Mouse (Mus musculus) testis, postnatal 14 days (tissue): ENCODE data around the gene Rex1bd.

ENCODE experiments used
- DNase-seq: peaks from one replicate; pipeline ENCODE4 v3.0.0; 2021; ENCODE audit warnings: low spot score

Rex1bd gene

GRCm38 (mm10) chr8:70506328-70507026 lies at the start of gene Rex1bd:
Gene Rex1bd (minus strand): TSS chr8:70506752.
- DNase-seq: peak; percentile 95

- no peak for DNase-seq
Observed at GRCm38 (mm10) chr8:70555079-70555747, 48.7 kb upstream of the Rex1bd start.

DNA sequence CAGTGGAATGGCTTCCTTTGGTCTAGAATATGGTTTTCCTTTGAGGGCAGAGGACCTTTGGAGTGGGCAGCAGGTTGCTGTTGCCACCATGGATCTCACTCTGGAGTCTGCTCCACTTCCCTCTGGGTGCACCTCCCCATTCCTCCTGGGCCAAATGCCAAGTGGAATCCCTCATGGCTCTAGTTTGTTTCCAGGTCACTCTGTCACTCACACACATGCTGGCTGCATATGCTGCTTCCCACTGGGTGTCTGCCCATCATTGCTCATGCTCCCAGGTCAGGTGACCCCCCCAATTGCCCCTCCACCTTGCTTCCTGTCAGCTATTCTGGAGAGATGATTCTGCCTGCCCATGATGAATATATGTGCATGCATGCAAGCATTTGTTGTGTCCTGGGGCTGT lies 47.2 kb upstream of the Rex1bd start:
- no peak for DNase-seq

DNA sequence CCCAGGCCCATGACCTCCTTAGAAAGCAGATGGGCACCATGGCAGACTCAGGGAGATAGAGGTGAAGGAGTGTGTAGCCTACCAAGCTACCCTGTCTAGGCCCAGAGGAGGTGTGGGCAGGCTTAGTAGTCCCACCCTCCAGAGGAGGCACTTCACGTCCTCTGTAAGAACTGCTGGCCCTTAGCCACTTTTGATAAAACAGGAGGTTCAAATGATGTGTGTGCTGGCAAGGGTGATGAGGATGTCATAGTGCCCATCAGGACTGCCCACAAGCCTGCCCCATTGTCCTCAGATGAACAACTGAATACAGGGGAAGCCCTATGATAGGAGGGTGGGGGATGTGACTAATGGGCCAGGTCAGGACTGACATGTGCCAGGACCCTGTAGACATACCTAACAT lies 46.3 kb upstream of the Rex1bd start:
- no peak for DNase-seq

- no peak for DNase-seq
Observed at GRCm38 (mm10) chr8:70551558-70552161, 45.1 kb upstream of the Rex1bd start.

DNA sequence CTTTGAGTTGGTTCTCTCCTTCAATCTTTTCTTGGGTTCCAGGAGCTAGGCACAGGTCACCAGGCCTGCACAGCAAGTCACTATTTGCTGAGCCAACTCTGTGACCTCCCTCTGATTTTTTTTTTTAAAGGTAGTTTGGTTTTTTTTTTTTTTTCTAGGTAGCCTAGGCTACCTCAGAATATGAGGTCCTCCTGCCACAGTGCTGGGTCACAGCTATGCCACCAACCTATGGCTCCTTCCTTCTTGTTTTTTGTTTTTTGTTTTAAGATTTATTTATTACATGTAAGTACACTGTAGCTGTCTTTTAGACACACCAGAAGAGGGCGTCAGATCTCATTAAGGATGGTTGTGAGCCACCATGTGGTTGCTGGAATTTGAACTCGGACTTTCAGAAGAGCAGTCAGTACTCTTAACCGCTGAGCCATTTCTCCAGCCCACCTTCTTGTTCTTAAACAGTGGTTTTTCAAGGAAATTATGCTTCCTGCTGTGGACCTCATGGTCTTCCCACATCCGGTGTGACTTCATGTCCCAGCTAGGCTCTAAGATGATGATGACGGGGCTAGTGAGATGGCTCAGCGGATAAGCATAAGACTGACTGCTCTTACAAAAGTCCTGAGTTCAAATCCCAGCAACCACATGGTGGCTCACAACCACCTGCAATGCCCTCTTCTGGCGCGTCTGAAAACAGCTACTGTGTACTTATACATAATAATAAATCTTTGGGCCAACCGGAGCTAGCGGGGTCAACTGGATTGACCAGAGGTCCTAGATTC lies 43.0 kb upstream of the Rex1bd start:
- no peak for DNase-seq

DNA sequence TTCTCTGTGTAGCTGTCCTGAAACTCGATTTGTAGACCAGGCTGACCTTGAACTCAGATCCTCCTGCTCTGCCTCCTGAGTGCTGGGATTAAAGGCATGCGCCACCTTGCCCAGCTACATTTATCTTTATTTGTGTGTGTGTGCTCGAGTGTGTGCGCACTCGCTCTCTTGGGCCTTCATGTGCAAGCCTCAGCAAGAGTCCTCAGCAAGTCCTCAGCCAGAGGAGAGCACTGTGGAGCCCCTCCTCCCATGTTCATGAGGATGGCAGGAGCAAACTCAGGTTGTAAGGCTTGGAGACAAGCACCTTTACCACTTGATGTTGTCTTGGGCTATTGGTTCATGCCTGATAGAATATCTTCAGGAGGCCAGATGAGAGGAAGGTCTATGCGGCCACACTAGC lies 41.2 kb upstream of the Rex1bd start:
- DNase-seq: no peak

GRCm38 (mm10) chr8:70546412-70546811 lies 39.9 kb upstream of the Rex1bd start:
- no peak for DNase-seq

- no peak for DNase-seq
Observed at GRCm38 (mm10) chr8:70544200-70544687, 37.7 kb upstream of the Rex1bd start.

DNA sequence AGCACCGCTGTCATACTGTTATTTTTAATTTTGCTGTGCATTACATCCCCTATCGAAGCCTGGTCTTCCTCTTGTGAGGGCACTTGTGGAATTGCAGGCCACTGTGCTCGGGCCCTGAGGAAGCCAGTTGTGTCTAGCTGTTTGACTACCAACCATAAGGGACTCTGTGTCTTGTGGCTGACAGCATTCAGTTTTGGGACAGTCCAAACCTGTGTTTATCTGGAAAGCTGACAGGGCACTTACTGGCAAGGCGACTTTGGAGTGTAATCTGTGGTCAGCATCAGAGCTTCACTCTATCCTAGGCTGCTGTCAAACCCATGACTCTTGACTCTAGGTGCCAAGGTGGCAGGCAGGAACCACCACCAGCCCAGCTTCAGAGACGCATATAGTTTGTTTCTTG lies 34.5 kb upstream of the Rex1bd start:
- no peak for DNase-seq

DNA sequence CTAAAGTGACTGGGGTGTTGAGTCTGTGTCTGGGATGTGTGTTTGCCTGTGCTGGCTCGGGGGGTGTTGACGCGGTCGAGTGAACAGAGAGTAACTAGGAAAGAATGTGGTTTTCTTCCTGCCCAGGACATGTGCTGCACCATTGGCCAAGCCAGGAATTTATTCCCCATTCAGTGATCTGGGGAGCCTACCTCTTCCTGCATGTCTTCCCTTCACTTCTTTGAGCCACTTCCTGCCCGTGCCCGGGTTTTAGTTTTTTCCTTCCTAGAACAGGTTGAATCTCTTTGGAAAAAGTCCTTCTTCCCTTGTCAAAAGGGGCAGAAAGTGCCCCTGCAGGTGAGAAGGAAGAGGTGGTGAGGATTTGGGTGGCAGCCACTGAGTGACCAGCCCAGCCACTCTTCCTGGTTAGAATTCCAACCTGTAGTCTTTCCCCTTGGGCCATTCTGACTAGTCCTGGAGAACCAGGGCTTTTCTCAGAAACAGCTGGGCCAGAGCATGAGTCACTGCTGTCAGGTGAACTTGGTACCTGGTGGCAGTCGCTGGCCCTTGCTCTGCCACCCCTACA lies 34.0 kb upstream of the Rex1bd start:
- DNase-seq: no peak

GRCm38 (mm10) chr8:70540013-70540506 lies 33.5 kb upstream of the Rex1bd start:
- no peak for DNase-seq

GRCm38 (mm10) chr8:70539077-70539813 lies 32.7 kb upstream of the Rex1bd start, which contains the start of gene Ell:
Gene Ell (plus strand): TSS chr8:70539457.
- DNase-seq: peak; percentile 99

DNA sequence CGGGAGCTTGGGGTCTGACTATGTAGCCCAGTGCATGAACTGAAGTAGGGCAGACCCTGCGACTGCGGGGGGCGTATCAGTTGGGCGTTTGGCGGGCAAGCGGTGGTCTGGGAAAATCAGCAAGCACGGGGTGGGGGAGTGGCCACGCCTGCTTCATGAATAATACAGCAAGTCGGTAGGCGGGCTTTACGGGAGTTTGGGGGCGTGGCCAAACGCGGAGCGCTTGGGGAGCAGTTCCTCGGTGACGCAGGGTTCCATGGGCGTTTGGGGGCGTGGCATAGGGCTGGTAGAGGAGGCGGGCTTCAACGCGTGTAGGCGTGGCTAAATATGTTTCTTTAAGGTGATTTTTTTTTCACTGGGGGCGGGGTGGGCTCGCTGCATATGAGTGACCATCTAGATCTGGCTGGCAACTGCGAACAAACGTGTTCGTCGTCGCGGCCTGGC lies 32.1 kb upstream of the Rex1bd start:
- DNase-seq: peak; percentile 100

DNA sequence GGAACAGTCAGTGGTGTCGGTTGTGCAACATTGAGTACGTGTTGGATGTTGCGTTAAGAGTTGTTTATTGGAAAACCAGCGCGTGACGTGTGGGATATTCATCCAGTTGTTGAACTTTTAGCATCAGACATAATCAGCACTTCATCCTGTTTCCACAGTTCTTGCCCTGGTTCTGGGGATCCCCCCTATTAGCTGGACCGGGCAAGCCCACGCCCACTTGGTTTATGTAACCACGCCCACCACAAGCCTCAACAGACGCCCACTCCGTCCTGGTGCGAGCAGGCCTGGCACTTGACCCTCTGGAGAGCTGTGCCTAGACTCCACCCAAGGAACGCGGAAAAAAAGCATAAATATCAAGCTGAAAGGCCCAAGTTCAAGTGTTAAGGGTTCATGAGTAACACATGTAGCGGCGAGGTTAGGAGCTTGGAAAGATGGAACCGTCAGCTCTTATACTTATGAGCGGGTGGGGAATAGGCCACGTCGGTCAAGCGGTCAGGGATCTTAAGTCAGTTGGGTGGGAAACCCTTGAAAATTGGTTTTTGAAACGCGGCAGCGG lies 31.6 kb upstream of the Rex1bd start:
- peak; percentile 81 for DNase-seq

- no peak for DNase-seq
Observed at GRCm38 (mm10) chr8:70535701-70536100, 29.1 kb upstream of the Rex1bd start.

DNA sequence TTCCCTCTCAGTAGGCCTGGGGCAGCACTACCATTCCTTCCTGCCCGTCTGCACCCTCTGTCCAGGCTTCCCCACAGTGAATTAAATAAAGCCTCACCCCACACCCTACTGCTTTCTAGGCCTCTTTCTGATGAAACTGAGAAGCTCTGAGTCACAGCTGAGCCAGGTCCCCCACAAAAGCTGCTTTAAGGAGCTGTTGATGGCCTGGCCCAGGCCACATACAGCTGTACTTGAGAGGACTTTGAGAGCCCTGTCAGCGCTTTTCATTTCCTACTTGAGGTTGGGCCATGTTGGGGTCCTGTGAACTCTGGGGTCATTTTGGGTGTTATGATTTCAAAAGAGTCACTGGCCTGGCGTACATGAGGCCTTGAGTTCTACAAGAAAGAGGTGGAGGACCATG lies 28.7 kb upstream of the Rex1bd start:
- no peak for DNase-seq

- no peak for DNase-seq
Observed at GRCm38 (mm10) chr8:70534281-70534680, 27.7 kb upstream of the Rex1bd start.

GRCm38 (mm10) chr8:70530314-70530713 lies 23.8 kb upstream of the Rex1bd start:
- DNase-seq: no peak

- DNase-seq: no peak
Observed at GRCm38 (mm10) chr8:70529741-70530161, 23.2 kb upstream of the Rex1bd start.

DNA sequence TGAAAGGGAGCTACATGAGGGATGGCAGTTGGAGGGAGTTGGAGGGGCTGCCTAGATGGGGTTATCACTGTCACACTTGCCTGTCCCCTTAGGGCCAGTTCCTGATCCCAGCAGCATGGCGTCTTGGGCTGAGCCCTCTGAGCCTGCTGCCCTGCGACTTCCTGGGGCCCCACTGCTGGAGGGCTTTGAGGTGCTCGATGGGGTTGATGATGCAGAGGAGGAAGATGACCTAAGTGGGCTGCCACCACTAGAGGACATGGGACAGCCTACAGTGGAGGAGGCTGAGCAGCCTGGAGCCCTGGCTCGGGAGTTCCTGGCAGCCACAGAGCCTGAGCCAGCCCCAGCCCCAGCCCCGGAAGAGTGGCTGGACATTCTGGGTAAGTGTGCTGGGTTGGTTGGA lies 22.7 kb upstream of the Rex1bd start:
- no peak for DNase-seq
